Mouse (Mus musculus): Measurements from ENCODE around the gene Ing2. TPM values are rescaled to one million over a fixed set of nuclear protein-coding genes. Genes with fewer than 3 reads are reported as not detected.

Ing2 gene
- polyA plus RNA-seq, 1 experiment from 2014 or later, result 6.6 TPM

DNA sequence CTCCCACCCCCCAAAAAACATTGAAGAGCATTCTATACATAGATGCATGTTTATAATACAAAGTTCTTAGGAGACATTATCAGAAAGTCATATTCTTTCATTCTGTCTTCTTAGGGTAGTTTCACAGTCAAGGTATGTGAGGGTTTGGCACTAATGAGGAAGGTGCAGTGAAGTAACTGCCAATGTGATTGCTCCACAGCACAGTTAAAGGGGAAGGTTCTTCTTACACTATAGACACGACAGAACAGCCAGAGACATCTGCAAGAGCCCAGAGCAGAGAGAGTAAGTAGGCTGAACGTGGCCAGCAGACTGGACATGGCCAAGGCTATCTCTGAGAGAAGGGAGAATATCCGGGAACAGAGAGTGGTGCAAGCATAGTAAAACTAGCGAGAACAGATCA, 38.2 kb downstream of the Ing2 start:
- no peak overlapping the region for H3K4me3 ChIP-seq (ENCODE audit: low read depth, low read length)
- no peaks in the 10 kb centered on the region for H3K4me1 ChIP-seq (ENCODE audit: control insufficient read depth, low read depth, low read length)
- no peaks in the 10 kb centered on the region for H3K36me3 ChIP-seq (ENCODE audit: control insufficient read depth, insufficient read depth)
- H3K4me2 ChIP-seq (ENCODE audit: low read depth, low read length), result no peak overlapping the region
- no peaks in the 10 kb centered on the region for H3K9me3 ChIP-seq (replicated peaks; ENCODE audit: control insufficient read depth, low read length)
- no peak for ATAC-seq (ENCODE audit: low read depth)
- H3K27ac ChIP-seq (ENCODE audit: low read length), result no peak overlapping the region
- H3K27me3 ChIP-seq (ENCODE audit: control insufficient read depth, insufficient read depth, low read depth, low read length), result no peaks in the 10 kb centered on the region
- WGBS (ENCODE audit: insufficient replicate concordance), result 44% methylated on average over 4 of the region's 4 CpGs
- H3K9ac ChIP-seq (ENCODE audit: low read depth, low read length), result no peak overlapping the region

DNA sequence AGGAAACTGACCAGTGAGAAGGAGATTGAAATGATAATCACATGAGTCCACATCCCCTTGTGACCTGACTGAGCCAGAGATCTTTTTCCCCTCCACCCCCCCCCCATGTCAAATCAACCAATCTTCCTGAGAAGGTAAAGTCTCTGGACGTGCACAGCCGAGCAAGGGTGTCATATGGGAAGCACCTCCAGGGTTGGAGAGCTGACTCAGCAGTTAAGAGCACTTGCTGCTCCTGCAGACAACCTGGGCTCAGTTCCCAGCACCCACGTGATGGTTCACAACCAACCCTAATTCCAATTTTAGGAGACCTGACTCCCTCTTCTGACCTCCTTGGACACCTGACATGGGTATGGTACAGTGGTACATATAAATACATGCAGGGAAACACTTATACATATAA, 39.3 kb downstream of the Ing2 start:
- H3K9me3 ChIP-seq (replicated peaks; ENCODE audit: control insufficient read depth, low read length), result no peaks in the 10 kb centered on the region
- no peaks in the 10 kb centered on the region for H3K27me3 ChIP-seq (ENCODE audit: control insufficient read depth, insufficient read depth, low read depth, low read length)
- H3K4me3 ChIP-seq (ENCODE audit: low read depth, low read length), result no peak overlapping the region
- WGBS (ENCODE audit: insufficient replicate concordance), result 57% methylated on average over 3 of the region's 3 CpGs
- H3K4me1 ChIP-seq (ENCODE audit: control insufficient read depth, low read depth, low read length), result no peaks in the 10 kb centered on the region
- H3K36me3 ChIP-seq (ENCODE audit: control insufficient read depth, insufficient read depth), result no peaks in the 10 kb centered on the region
- ATAC-seq (ENCODE audit: low read depth), result no peak
- H3K27ac ChIP-seq (ENCODE audit: low read length), result no peak overlapping the region
- no peak overlapping the region for H3K9ac ChIP-seq (ENCODE audit: low read depth, low read length)
- no peak overlapping the region for H3K4me2 ChIP-seq (ENCODE audit: low read depth, low read length)

DNA sequence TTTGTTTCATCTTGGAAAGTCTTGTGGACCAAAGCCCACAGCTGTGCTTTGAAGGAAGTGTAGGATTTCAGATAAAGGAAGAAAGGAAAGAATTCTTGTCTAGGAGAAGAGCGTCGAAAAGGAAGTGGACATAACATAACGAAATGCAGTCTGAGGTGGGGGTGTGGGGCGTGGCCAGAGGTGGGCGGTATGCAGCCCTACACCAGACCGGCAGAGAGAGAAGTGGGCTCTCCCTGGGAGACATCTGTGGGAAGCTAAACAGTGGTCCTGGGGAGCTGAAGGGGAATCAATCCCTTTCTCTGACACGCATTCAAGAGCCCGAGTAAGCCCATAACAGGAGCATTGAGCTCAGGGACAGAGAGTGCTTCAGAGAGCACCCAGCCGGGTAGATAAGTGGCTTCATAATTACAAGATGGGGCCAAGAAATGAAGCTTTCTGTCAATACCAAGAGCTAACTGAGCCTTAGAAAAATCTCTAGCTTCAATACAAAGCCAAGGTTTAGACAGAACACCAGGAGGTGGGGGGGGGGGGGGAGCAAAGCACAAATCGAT, 40.5 kb downstream of the Ing2 start:
- Histone ChIP-seq H3K4me1 (ENCODE audit: control insufficient read depth, low read depth, low read length) (no peaks in the 10 kb centered on the region), H3K4me3 (ENCODE audit: low read depth, low read length) (no peak overlapping the region), H3K9ac (ENCODE audit: low read depth, low read length) (no peak overlapping the region), H3K36me3 (ENCODE audit: control insufficient read depth, insufficient read depth) (no peaks in the 10 kb centered on the region), H3K4me2 (ENCODE audit: low read depth, low read length) (peak overlapping the region; percentile 13; the same call in 1 of the 2 replicates), H3K27ac (ENCODE audit: low read length) (no peak overlapping the region), H3K27me3 (ENCODE audit: control insufficient read depth, insufficient read depth, low read depth, low read length) (no peaks in the 10 kb centered on the region), H3K9me3 (replicated peaks; ENCODE audit: control insufficient read depth, low read length) (no peaks in the 10 kb centered on the region)
- WGBS (ENCODE audit: insufficient replicate concordance), result 31% methylated on average over 10 of the region's 10 CpGs
- ATAC-seq (ENCODE audit: low read depth), result no peak

DNA sequence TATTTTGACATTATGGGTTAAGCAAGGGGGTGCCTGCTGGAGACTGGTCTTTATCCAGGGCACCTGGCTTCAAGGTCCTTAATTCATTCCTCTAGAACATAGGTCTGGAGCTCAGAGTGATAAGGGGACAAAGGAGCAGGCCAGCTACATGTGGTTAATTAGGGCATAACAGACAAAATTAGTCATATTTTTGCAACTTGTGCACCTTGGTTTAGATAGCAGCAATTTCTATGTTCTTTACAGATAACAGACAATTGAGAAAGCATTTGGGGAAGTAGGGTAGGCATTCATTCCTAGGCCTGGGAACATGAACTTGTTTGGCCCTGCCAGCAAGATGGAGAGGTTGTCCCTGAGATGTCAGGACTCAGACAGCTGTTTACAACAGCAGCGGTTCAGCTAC, 54.2 kb downstream of the Ing2 start:
- H3K27me3 ChIP-seq (ENCODE audit: control insufficient read depth, insufficient read depth, low read depth, low read length), result no peaks in the 10 kb centered on the region
- ATAC-seq (ENCODE audit: low read depth), result no peak
- H3K4me3 ChIP-seq (ENCODE audit: low read depth, low read length), result no peak overlapping the region
- no peaks in the 10 kb centered on the region for H3K36me3 ChIP-seq (ENCODE audit: control insufficient read depth, insufficient read depth)
- H3K27ac ChIP-seq (ENCODE audit: low read length), result no peak overlapping the region
- no peaks in the 10 kb centered on the region for H3K4me1 ChIP-seq (ENCODE audit: control insufficient read depth, low read depth, low read length)
- no peaks in the 10 kb centered on the region for H3K9me3 ChIP-seq (replicated peaks; ENCODE audit: control insufficient read depth, low read length)
- H3K4me2 ChIP-seq (ENCODE audit: low read depth, low read length), result no peak overlapping the region
- H3K9ac ChIP-seq (ENCODE audit: low read depth, low read length), result no peak overlapping the region
- WGBS (ENCODE audit: insufficient replicate concordance), result 73% methylated on average over 1 of the region's 1 CpGs

Other genes starting within 250 kb of the Ing2 start
- gene Stox2, start 229.2 kb downstream of the Ing2 start, polyA plus RNA-seq (2015; fragmentation: Nextera tagmentation; extraction: Ambion mirVana), result 0.30 and 0.33 TPM in 2 replicates
- gene Trappc11, start 142.1 kb downstream of the Ing2 start, polyA plus RNA-seq (2015; fragmentation: Nextera tagmentation; extraction: Ambion mirVana), result 13.9 and 14.7 TPM in 2 replicates
- 15.9 and 16.1 TPM in 2 replicates for gene Rwdd4a, start 141.9 kb downstream of the Ing2 start, polyA plus RNA-seq (2015; fragmentation: Nextera tagmentation; extraction: Ambion mirVana)
- 13.1 TPM in 2 replicates for gene Cdkn2aip, start 38.4 kb upstream of the Ing2 start, polyA plus RNA-seq (2015; fragmentation: Nextera tagmentation; extraction: Ambion mirVana)
- not detected in 2 replicates for gene Cldn24, start 146.6 kb upstream of the Ing2 start, polyA plus RNA-seq (2015; fragmentation: Nextera tagmentation; extraction: Ambion mirVana)
- not detected in 2 replicates for gene Cldn22, start 148.9 kb upstream of the Ing2 start, polyA plus RNA-seq (2015; fragmentation: Nextera tagmentation; extraction: Ambion mirVana)

Measured in liver, embryonic 16.5 days (tissue).